8 mouse cellular contexts compared by ENCODE assay signal in genomic region chr8:105496439-105497180, GRCm38 (mm10). TPM values are rescaled to one million over a fixed set of nuclear protein-coding genes. Genes with fewer than 3 reads are reported as not detected.
DNase-seq lines count a peak whose midpoint lies in the region; ATAC-seq and TF ChIP-seq lines count a peak whose summit lies in the region.

Gene Zdhhc1 (minus strand): TSS chr8:105496902.

- peak within 1 kb of the TSS; percentile 5; the same call in 1 of the 2 replicates for H3K27ac ChIP-seq in embryonic fibroblast, embryonic 13.5 days (ENCODE audit: insufficient read depth, low read length)
- peak within 1 kb of the TSS; percentile 65 for H3K27ac ChIP-seq in kidney, embryonic 14.5 days (ENCODE audit: low read depth, low read length)
- H3K27ac ChIP-seq in limb, embryonic 15.5 days = peak within 1 kb of the TSS; percentile 89
- peak within 1 kb of the TSS; percentile 75 for H3K27ac ChIP-seq in midbrain, postnatal 0 days (ENCODE audit: low read depth, low read length)

- DNase-seq in 3134 (ENCODE audit: extremely low read depth, insufficient read length, low spot score) = peak; percentile 92
- peak; percentile 72 to 85 for DNase-seq in adrenal gland, postnatal 4 days (ENCODE audit: low spot score in 2 of 2)
- DNase-seq in heart, adult 9 months (ENCODE audit: low spot score in 2 of 2) = peak; percentile 86 to 87
- DNase-seq in midbrain, postnatal 0 days (ENCODE audit: low spot score) = peak; percentile 89
- peak; percentile 82 to 87 for DNase-seq in spleen, postnatal 10 days (ENCODE audit: low spot score in 2 of 2)

- no peaks in the 10 kb centered on the region for H3K27me3 ChIP-seq in kidney, embryonic 14.5 days (ENCODE audit: control insufficient read depth, insufficient read depth, low read length)
- no peaks in the 10 kb centered on the region for H3K27me3 ChIP-seq in limb, embryonic 15.5 days
- H3K27me3 ChIP-seq in midbrain, postnatal 0 days (ENCODE audit: insufficient read depth, low read length) = no peaks in the 10 kb centered on the region

- peak; percentile 86 for ATAC-seq in kidney, embryonic 14.5 days (ENCODE audit: low FRiP score, low TSS enrichment)
- peak; percentile 76 for ATAC-seq in limb, embryonic 15.5 days (ENCODE audit: insufficient number of reproducible peaks, low FRiP score, low TSS enrichment, low read depth)
- peak; percentile 85 for ATAC-seq in midbrain, postnatal 0 days (ENCODE audit: low FRiP score)

- H3K9ac ChIP-seq in kidney, embryonic 14.5 days (ENCODE audit: low read depth, low read length) = peak within 1 kb of the TSS; percentile 88
- peak within 1 kb of the TSS; percentile 91 for H3K9ac ChIP-seq in limb, embryonic 15.5 days
- H3K9ac ChIP-seq in midbrain, postnatal 0 days (replicated peaks; ENCODE audit: low read length, poor library complexity, severe bottlenecking) = peak within 1 kb of the TSS; percentile 79

- peak; percentile 86 for TF ChIP-seq CTCF in embryonic fibroblast, embryonic 13.5 days (IDR thresholded peaks at IDR 0.05; ENCODE audit: borderline replicate concordance, insufficient read depth, low read length)
- peak; percentile 68 for TF ChIP-seq CTCF in midbrain, postnatal 0 days (IDR thresholded peaks at IDR 0.05)

- H3K4me1 ChIP-seq in embryonic fibroblast, embryonic 13.5 days (ENCODE audit: control insufficient read depth, insufficient read depth, low read length) = peaks cover 10% of the 10 kb centered on the region
- H3K4me1 ChIP-seq in kidney, embryonic 14.5 days (ENCODE audit: control insufficient read depth, insufficient read depth, low read length) = peaks cover 16% of the 10 kb centered on the region; the same call in 1 of the 2 replicates
- peaks cover 21% of the 10 kb centered on the region for H3K4me1 ChIP-seq in limb, embryonic 15.5 days
- peaks cover 6% of the 10 kb centered on the region; the same call in 1 of the 2 replicates for H3K4me1 ChIP-seq in midbrain, postnatal 0 days (ENCODE audit: insufficient read depth, low read length)

- WGBS in kidney, embryonic 14.5 days = under 1% methylated on average over 68 of the region's 68 CpGs
- under 1% methylated on average over 68 of the region's 68 CpGs for WGBS in limb, embryonic 15.5 days
- 1% methylated on average over 67 of the region's 68 CpGs for WGBS in midbrain, postnatal 0 days

- H3K4me2 ChIP-seq in kidney, embryonic 14.5 days (replicated peaks; ENCODE audit: low read depth, low read length) = peak within 1 kb of the TSS; percentile 67
- peak within 1 kb of the TSS; percentile 84 for H3K4me2 ChIP-seq in limb, embryonic 15.5 days
- peak within 1 kb of the TSS; percentile 97 for H3K4me2 ChIP-seq in midbrain, postnatal 0 days (ENCODE audit: low read depth, low read length, poor library complexity, severe bottlenecking)

- H3K9me3 ChIP-seq in kidney, embryonic 14.5 days (ENCODE audit: control insufficient read depth, low read length) = no peaks in the 10 kb centered on the region
- H3K9me3 ChIP-seq in limb, embryonic 15.5 days = no peaks in the 10 kb centered on the region
- H3K9me3 ChIP-seq in midbrain, postnatal 0 days (ENCODE audit: low read length) = no peaks in the 10 kb centered on the region

- peak within 1 kb of the TSS; percentile 58 for H3K4me3 ChIP-seq in embryonic fibroblast, embryonic 13.5 days (ENCODE audit: insufficient read depth, low read length)
- peak within 1 kb of the TSS; percentile 64 for H3K4me3 ChIP-seq in kidney, embryonic 14.5 days (ENCODE audit: low read length)
- peak within 1 kb of the TSS; percentile 83 for H3K4me3 ChIP-seq in limb, embryonic 15.5 days
- H3K4me3 ChIP-seq in midbrain, postnatal 0 days (ENCODE audit: low read depth, low read length) = peak within 1 kb of the TSS; percentile 82

- TF ChIP-seq POLR2A in embryonic fibroblast, embryonic 13.5 days (IDR thresholded peaks at IDR 0.05; ENCODE audit: low read depth, low read length) = peak; percentile 71

- no peaks in the 10 kb centered on the region for H3K36me3 ChIP-seq in kidney, embryonic 14.5 days (ENCODE audit: control insufficient read depth, insufficient read depth, low read length)
- H3K36me3 ChIP-seq in limb, embryonic 15.5 days = no peaks in the 10 kb centered on the region
- H3K36me3 ChIP-seq in midbrain, postnatal 0 days (ENCODE audit: insufficient read depth, low read length) = no peaks in the 10 kb centered on the region

RNA-seq across cellular contexts. Expression of gene Zdhhc1, which starts in this region (rescaled TPM):
- total RNA-seq in adrenal gland, postnatal 4 days (2021) = 10 to 100 TPM; 26.2 to 28.6 TPM
- polyA plus RNA-seq in embryonic fibroblast, embryonic 13.5 days (2011; ENCODE audit: insufficient read length, low read depth, missing spikeins) = 21.5 and 24.7 TPM in 2 replicates
- polyA plus RNA-seq in kidney, embryonic 14.5 days (2014; fragmentation: Nextera tagmentation; extraction: Ambion mirVana) = 27.4 and 37.3 TPM in 2 replicates
- polyA plus RNA-seq in limb, embryonic 15.5 days (2015; fragmentation: Nextera tagmentation; extraction: Ambion mirVana) = 40.0 and 42.2 TPM in 2 replicates
- 32.9 and 47.2 TPM in 2 replicates for total RNA-seq in midbrain, postnatal 0 days (2014; rRNA removed)
- 27.3 and 27.9 TPM in 2 replicates for polyA plus RNA-seq in midbrain, postnatal 0 days (2015; fragmentation: Nextera tagmentation; extraction: Ambion mirVana)

Comparison
In these comparisons a context has a peak if more than half of its experiments do, and no peak if none do; other contexts are left out.
1. Peak in every context shown above with its lines: DNase-seq, ATAC-seq, H3K4me3 ChIP-seq and H3K27ac ChIP-seq.
2. H3K27ac ChIP-seq: peak in every context shown above with its lines; median percentile 89 in limb, embryonic 15.5 days; 75 in midbrain, postnatal 0 days; 65 in kidney, embryonic 14.5 days; 5 in embryonic fibroblast, embryonic 13.5 days.